Mouse (Mus musculus): ENCODE data around the gene Zfyve1.

- TF ChIP-seq POLR2A (IDR thresholded peaks at IDR 0.05; ENCODE audit: borderline replicate concordance, insufficient read depth, low read length), result no peak
- no peak for TF ChIP-seq CTCF (IDR thresholded peaks at IDR 0.05; ENCODE audit: borderline replicate concordance, insufficient read depth, low read depth, low read length)
Observed at GRCm38 (mm10) chr12:83591754-83592501, 5.1 kb downstream of the Zfyve1 start.
